Mouse (Mus musculus): ENCODE data around the gene Gm10198. TPM values are rescaled to one million over a fixed set of nuclear protein-coding genes. Genes with fewer than 3 reads are reported as not detected.

Gm10198 gene
- total RNA-seq, 2 experiments from 2014 or later = not detected

GRCm38 (mm10) chr13:111640319-111640718 is 47.7 kb downstream of the Gm10198 start:
- intact Hi-C loops (cut with DNase I) = no loop called here
- DNase-seq = no peak

Other genes with a start within 250 kb of the Gm10198 start
- 10 to 100 TPM; 50.0 to 50.2 TPM for gene Gpbp1, start 102.7 kb upstream of the Gm10198 start, total RNA-seq (2021)
- not detected for gene Gm49496, start 42.8 kb upstream of the Gm10198 start, total RNA-seq (2021)
- gene Mier3, start 88.2 kb downstream of the Gm10198 start, total RNA-seq (2021) = 10 to 100 TPM; 20.5 to 21.7 TPM
- gene Map3k1, start 216.2 kb downstream of the Gm10198 start, total RNA-seq (2021) = 10 to 100 TPM; 33.7 to 38.5 TPM

Measured in heart, postnatal 10 days (tissue).